1 mouse cellular context compared by ENCODE assay signal in the genomic region with DNA sequence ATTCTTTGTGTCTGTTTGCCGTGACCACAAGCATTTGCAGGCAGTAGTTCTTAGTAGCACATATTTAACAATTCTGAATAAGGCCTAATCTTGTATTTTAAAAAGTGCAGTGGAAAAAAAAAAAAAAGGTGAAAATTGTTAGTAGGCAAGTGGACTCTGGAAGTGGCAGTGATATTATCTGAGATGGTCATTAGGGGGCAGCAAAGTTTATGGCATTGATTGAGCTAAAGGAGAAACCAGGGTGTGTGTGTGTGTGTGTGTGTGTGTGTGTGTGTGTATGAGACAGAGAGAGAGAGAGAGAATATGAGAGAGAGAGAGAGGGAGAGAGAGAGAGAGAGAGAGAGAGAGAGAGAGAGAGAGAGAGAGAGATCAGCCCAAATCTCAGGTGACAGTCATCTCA.
TF ChIP-seq lines count a peak whose summit lies in the region.

No protein-coding gene starts in this region.

TF ChIP-seq in CH12.LX, 34 proteins besides CTCF, POLR2A, EP300 and RAD21:
- TF ChIP-seq SMC3 (IDR thresholded peaks at IDR 0.05; ENCODE audit: low read depth, low read length): peak; percentile 17; the same call in 1 of the 2 replicates
- peak; percentile 52; the same call in 1 of the 2 replicates for TF ChIP-seq ZNF384 (IDR thresholded peaks at IDR 0.05; ENCODE audit: low read depth, low read length)
- TF ChIP-seq TBP (conservative IDR thresholded peaks at IDR 0.05; ENCODE audit: low read depth, low read length): no peak
